Mouse (Mus musculus): ENCODE results near the gene Hoxc8. TPM values are rescaled to one million over a fixed set of nuclear protein-coding genes. Genes with fewer than 3 reads are reported as not detected.

Gene Hoxc8
- polyA plus RNA-seq, 1 experiment from 2014 or later = not detected

DNA sequence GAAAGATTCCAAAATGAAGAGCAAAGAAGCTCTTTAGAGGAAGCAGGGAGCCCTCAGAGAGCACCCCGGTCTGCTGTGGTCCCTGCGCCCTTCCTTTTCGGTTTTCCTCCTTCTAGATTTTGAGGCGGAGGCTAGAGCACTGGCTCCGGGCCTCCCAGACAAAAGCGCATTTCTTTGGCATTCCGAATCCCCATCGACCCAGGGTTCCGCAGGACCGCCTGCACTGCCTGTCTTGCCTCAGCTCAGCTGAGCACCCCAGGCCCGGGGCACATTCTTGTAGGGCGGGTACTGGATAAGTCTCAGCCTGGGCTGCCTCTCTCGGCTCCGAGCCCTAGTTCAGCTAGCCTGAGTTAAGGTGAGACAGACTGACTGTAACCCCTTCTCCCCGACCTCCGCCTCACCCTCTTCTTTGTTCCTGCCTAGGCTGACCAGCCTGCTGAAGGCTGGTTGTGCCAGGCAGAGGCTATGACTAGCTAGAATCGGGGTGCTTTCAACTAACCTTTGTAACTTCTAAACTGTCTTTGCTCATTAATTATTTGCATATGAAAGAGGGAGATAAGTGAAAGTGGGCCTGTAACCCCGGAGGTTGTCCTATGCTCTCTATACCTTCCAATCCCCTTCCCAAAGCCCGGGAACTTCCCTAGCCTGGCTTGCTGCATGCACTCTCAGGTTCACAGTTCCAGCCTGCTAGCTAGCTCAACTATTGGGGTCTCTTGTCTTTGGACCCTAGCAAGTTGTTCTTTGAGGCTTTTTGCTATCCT lies 25.2 kb downstream of the Hoxc8 start:
- Histone ChIP-seq H3K4me1 (peaks cover 5% of the 10 kb centered on the region; the same call in 1 of the 2 replicates), H3K9ac (replicated peaks) (no peak overlapping the region), H3K4me3 (no peak overlapping the region), H3K9me3 (no peaks in the 10 kb centered on the region), H3K36me3 (no peaks in the 10 kb centered on the region), H3K4me2 (replicated peaks) (no peak overlapping the region), H3K27me3 (peaks cover 97% of the 10 kb centered on the region), H3K27ac (replicated peaks) (no peak overlapping the region)
- ATAC-seq (replicated peaks) = no peak
- WGBS = 1% methylated on average over 19 of the region's 19 CpGs

DNA sequence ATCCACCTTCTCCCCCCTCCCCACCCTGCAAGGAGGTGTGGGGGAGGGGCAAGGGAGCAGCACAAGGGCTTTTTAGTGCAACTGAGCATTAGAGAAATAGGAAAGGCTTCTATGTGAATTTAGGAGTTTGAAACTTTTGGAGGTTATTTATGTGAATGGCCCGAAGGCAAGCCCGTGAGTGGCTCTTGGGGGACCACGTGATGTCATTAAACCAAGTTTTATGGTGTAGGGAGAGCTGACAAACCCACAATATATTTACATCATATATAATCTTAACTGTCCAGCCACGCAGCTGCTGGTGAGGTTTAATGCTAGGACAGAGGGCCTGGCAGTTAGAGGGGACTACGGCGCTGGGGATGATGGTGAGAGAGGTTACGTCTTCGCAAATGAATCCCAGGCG lies 28.2 kb downstream of the Hoxc8 start, which contains the start of gene Hoxc4:
TSS of gene Hoxc4 (plus strand) at position 299 of the 400 bp plus-strand sequence.
- Histone ChIP-seq H3K36me3 (no peaks in the 10 kb centered on the region), H3K27me3 (peaks cover 99% of the 10 kb centered on the region), H3K9ac (replicated peaks) (no peak within 1 kb of the TSS), H3K4me2 (replicated peaks) (no peak within 1 kb of the TSS), H3K9me3 (no peaks in the 10 kb centered on the region), H3K27ac (replicated peaks) (no peak within 1 kb of the TSS), H3K4me1 (peaks cover 5% of the 10 kb centered on the region; the same call in 1 of the 2 replicates), H3K4me3 (no peak within 1 kb of the TSS)
- 2% methylated on average over 9 of the region's 9 CpGs for WGBS
- no peak for ATAC-seq (replicated peaks)

DNA sequence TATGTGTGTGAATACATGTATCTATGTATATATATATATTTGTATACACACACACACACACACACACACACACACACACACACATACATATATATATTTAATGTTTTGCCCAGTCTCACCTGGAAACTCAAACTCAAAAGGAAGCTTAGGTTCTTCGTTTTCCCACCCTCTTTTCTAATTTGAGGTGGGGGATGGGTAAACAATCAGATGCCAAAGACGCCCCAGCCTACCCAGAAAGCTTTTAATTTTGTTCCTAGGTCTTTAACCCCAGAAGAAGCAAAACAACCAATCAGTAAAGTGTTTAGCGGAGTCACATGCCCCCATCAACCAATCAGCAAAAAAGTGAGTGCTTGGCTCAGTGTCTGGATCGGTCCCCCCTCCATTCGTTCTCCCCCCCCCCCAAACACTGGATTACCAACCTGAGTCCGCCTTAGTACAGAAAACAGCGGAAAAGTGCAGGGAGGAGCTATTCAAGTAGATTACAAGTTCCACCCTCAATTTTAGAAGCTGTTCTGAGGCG lies 30.6 kb downstream of the Hoxc8 start:
- Histone ChIP-seq H3K4me2 (replicated peaks) (no peak overlapping the region), H3K9me3 (no peaks in the 10 kb centered on the region), H3K4me1 (no peaks in the 10 kb centered on the region), H3K36me3 (no peaks in the 10 kb centered on the region), H3K4me3 (no peak overlapping the region), H3K27ac (replicated peaks) (no peak overlapping the region), H3K27me3 (peaks cover 99% of the 10 kb centered on the region), H3K9ac (replicated peaks) (no peak overlapping the region)
- ATAC-seq (replicated peaks) = no peak
- WGBS = 1% methylated on average over 8 of the region's 8 CpGs

DNA sequence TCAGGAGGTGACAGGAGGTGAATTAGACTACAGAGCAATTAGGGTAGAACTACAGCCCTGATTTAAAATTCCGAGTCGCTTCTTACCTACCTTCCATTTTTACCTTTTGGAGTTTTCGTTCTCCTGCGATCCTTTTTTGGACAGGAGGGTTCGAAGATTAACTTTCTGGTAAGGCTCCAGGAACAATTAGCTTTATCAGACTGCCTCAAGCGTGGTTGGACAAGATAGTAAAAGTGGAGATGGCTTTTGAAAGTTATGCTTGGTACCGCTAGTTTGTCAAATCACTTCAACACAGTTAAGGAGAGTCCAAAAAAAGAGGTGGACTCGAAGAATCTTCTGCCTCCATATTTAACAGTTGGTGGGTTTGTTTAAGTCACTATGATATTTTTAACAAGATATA lies 31.1 kb downstream of the Hoxc8 start:
- Histone ChIP-seq H3K4me3 (no peak overlapping the region), H3K27ac (replicated peaks) (no peak overlapping the region), H3K9ac (replicated peaks) (no peak overlapping the region), H3K27me3 (peaks cover 99% of the 10 kb centered on the region), H3K9me3 (no peaks in the 10 kb centered on the region), H3K4me1 (no peaks in the 10 kb centered on the region), H3K4me2 (replicated peaks) (no peak overlapping the region), H3K36me3 (no peaks in the 10 kb centered on the region)
- no peak for ATAC-seq (replicated peaks)
- WGBS = 6% methylated on average over 8 of the region's 8 CpGs

DNA sequence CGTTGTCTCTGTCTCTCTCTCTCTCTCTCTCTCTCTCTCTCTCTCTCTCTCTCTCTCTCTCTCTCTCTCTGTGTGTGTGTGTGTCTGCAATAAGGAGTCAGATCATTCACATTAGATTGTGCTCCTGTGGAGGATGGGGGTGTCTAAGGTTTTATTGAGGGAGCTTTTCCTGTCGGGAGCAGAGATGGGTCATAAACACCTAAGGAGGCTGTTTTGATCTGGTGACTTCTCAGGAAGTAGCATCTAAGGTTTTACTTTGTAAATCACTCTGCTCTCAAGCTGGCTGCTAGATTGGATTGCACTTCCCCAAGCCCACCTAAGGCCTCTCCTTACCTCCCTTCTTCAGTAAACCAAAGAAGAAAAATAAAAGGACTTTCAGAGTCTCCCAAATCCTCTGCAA lies 33.7 kb downstream of the Hoxc8 start:
- Histone ChIP-seq H3K36me3 (no peaks in the 10 kb centered on the region), H3K27me3 (peaks cover 99% of the 10 kb centered on the region), H3K9me3 (no peaks in the 10 kb centered on the region), H3K27ac (replicated peaks) (no peak overlapping the region), H3K4me3 (no peak overlapping the region), H3K4me1 (no peaks in the 10 kb centered on the region), H3K9ac (replicated peaks) (no peak overlapping the region), H3K4me2 (replicated peaks) (no peak overlapping the region)
- WGBS = 2% methylated on average over 2 of the region's 2 CpGs
- ATAC-seq (replicated peaks) = no peak

DNA sequence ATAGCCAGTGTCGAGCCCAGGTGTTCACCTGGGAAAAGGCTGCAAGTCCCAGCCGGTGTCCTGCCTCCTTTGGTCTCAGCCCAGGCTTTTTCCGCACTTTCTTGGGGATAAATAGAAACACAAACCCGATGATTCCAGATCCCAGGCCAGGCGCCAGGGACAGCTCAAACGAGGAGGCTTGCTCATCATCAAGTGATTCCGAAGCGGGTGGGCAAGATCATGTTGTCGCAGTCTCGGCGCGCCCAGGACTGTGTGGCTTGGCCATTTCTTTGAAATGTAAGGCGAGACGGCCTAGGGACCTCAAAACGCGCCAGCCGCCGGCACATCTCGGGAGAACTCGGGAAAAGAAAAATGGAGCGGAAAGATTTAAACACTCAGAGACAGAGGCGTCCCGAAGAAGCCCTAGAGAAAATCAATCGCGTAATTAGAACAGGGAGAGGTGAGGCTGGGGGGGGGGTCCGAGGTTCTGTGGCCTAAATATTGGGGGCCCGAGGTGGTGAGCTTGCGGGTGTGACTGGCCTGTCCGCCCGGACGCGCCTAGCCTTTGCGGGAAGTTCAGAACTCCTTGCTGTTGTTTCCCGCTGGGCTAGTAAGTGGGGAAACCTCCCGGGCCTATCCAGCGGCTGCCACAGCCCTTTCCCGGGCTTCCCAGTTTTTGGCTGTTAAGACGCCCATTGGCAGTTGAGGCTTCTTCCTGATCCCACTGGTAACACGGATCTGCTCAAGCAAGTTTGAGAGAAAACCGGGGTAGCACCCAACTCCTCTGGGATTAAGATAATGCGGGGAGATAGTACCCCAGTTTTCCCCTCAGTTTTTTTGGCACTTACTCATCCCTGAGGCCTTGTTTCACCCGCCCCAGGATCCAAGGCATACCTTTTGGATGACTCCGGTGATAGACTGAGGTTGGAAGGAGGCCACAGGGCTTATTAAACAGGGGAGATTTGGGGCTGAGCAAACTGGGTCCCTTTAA lies 37.1 kb downstream of the Hoxc8 start:
- Histone ChIP-seq H3K27me3 (peaks cover 98% of the 10 kb centered on the region), H3K4me2 (replicated peaks) (no peak overlapping the region), H3K4me3 (no peak overlapping the region), H3K9ac (replicated peaks) (no peak overlapping the region), H3K9me3 (no peaks in the 10 kb centered on the region), H3K27ac (replicated peaks) (no peak overlapping the region), H3K4me1 (no peaks in the 10 kb centered on the region), H3K36me3 (no peaks in the 10 kb centered on the region)
- no peak for ATAC-seq (replicated peaks)
- WGBS = under 1% methylated on average over 43 of the region's 43 CpGs

DNA sequence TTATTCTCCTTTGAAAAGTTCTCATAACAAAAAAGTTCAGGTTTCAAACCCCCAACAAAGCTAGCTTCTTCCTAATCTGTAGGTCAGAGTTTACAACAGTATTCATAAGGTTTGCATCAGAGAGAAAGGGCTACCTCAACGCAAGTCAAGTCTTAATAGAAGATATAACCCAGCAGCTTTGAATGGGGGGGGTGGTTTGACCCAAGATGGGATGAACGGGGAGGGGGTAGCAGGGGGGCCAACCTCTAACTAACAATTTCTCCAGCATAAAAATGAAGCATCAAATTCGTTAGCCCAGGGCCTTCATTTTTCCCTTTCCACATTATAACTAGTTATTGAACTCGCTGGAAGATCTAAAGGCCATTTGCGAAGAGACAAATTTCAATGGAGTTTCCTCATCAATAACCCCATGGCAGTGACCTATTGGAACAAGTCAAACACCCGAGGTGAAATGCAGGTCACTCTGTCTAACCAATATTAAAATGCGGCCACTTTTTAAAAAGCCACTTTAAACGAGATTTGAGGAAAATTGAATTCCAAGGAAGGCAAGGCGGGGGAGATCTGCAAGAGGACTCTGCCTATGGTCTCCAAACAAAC lies 38.6 kb downstream of the Hoxc8 start:
- Histone ChIP-seq H3K9me3 (no peaks in the 10 kb centered on the region), H3K27ac (replicated peaks) (no peak overlapping the region), H3K4me2 (replicated peaks) (no peak overlapping the region), H3K4me1 (no peaks in the 10 kb centered on the region), H3K9ac (replicated peaks) (no peak overlapping the region), H3K4me3 (no peak overlapping the region), H3K36me3 (no peaks in the 10 kb centered on the region), H3K27me3 (peaks cover 98% of the 10 kb centered on the region)
- ATAC-seq (replicated peaks) = no peak
- WGBS = 5% methylated on average over 9 of the region's 9 CpGs

DNA sequence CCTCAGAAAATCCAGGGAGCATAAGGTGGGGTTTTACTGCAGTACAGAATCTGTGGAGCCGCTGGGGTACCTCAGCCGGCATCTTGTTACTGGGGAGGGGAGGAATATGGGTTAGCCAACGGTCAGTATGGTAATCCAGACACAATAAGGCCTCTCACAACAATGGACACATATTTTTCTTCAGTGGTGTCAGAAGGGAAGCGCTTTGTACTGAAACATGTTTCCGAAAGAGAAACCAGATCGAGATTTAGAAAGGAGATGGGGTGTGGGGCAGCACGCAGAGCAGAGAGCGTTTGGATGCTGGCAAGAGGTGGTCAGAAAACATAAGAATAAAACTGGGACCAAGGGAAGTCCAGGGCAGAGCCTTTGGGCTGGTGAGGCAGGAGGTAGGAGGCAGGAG lies 39.7 kb downstream of the Hoxc8 start:
- no peak overlapping the region for H3K4me3 ChIP-seq
- H3K9me3 ChIP-seq = no peaks in the 10 kb centered on the region
- H3K36me3 ChIP-seq = no peaks in the 10 kb centered on the region
- no peak overlapping the region for H3K4me2 ChIP-seq (replicated peaks)
- peaks cover 7% of the 10 kb centered on the region; the same call in 1 of the 2 replicates for H3K4me1 ChIP-seq
- WGBS = 2% methylated on average over 8 of the region's 8 CpGs
- no peak for ATAC-seq (replicated peaks)
- peaks cover 98% of the 10 kb centered on the region for H3K27me3 ChIP-seq
- H3K9ac ChIP-seq (replicated peaks) = no peak overlapping the region
- no peak overlapping the region for H3K27ac ChIP-seq (replicated peaks)

DNA sequence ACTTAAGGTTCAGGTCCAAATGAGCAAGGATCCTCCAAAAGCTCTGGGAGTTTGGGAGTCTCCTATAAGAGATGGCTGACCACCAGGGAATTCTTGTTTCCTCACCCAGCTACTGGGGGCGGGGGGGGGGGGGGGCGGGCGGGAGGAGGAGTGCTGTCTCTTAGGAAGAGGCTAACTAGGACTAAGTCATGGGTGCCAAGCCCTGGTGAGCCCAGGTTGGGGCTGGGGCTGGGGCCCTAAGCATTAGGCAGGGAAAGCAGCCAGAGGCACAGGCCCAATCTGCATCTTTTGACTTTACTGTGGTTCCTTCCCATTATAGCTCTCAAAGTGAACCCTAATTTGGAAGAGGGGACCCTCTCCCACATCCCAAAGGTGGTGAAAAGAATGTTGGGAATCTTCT lies 41.8 kb downstream of the Hoxc8 start:
- peaks cover 97% of the 10 kb centered on the region for H3K27me3 ChIP-seq

DNA sequence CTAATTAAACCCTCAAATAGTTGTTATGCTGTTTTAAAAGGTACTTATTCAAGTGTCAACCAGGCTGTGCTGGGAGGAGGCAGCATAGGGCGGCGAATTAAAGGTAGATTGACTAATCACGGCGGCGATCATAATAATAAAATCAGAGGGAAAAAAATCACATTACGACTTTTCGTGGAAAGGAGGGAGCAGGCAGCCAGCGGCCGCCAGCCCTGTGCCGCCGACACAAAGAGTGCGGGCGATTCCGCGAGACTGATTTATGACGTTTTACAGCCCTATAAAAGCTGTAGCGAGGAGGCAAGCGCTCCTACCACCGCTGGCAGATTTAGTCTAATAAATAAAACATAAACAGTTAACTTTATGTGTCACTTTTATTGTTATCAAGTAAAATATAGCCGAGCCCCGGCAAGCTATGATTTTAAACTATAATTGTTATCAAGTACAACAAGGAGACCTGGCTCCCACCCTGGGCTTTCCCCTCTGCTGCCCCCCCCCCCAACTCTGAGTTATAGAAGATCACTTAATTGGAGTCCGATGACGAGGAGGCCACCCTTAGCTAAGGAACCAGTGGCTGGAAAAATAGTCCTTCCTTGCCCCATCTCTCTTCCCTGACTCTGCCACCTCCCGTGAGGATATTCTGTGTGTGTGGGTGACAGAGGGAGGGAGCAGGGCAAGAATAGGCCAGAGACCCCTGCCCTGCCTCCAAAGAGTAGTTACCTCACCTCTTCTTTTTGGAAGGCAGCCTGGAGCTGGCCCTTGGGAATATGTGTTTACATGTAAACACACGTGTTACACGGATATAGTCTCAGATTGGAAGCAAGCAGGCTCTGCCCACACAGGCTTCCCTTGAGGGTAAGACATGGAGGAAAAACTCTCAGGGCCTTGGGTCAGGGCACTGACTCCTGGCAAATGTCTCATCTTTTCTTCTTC lies 42.5 kb downstream of the Hoxc8 start:
- H3K4me1 ChIP-seq = peaks cover 7% of the 10 kb centered on the region; the same call in 1 of the 2 replicates
- H3K27ac ChIP-seq (replicated peaks) = no peak overlapping the region
- WGBS = under 1% methylated on average over 26 of the region's 26 CpGs
- no peaks in the 10 kb centered on the region for H3K36me3 ChIP-seq
- no peak for ATAC-seq (replicated peaks)
- H3K9ac ChIP-seq (replicated peaks) = no peak overlapping the region
- no peak overlapping the region for H3K4me2 ChIP-seq (replicated peaks)
- H3K27me3 ChIP-seq = peaks cover 97% of the 10 kb centered on the region
- H3K9me3 ChIP-seq = no peaks in the 10 kb centered on the region
- H3K4me3 ChIP-seq = no peak overlapping the region

More for the DNA sequence above, 41.8 kb downstream of the Hoxc8 start:
- Histone ChIP-seq H3K9me3 (no peaks in the 10 kb centered on the region), H3K4me1 (peaks cover 7% of the 10 kb centered on the region; the same call in 1 of the 2 replicates), H3K36me3 (no peaks in the 10 kb centered on the region), H3K4me2 (replicated peaks) (no peak overlapping the region), H3K27ac (replicated peaks) (no peak overlapping the region), H3K4me3 (no peak overlapping the region), H3K9ac (replicated peaks) (no peak overlapping the region)
- 0% methylated on average over 2 of the region's 3 CpGs for WGBS
- no peak for ATAC-seq (replicated peaks)
